Mouse (Mus musculus): Measurements from ENCODE around the gene Dgki. TPM values are rescaled to one million over a fixed set of nuclear protein-coding genes. Genes with fewer than 3 reads are reported as not detected.

The Dgki gene
- polyA plus RNA-seq, 1 experiment from 2014 or later = 7.0 TPM

- Histone ChIP-seq H3K4me2 (no peak overlapping the region), H3K27me3 (no peaks in the 10 kb centered on the region), H3K27ac (replicated peaks) (peak overlapping the region; percentile 13; the same call in 1 of the 2 replicates), H3K9me3 (no peaks in the 10 kb centered on the region), H3K4me3 (no peak overlapping the region), H3K4me1 (replicated peaks) (0 out of 2 replicates have a peak, but pooled peaks cover 3% of the 10 kb centered on the region), H3K9ac (no peak overlapping the region), H3K36me3 (no peaks in the 10 kb centered on the region)
- no peak for ATAC-seq (ENCODE audit: low FRiP score, low read depth)
- 71% methylated on average over 5 of the region's 5 CpGs for WGBS
These were observed 408.2 kb downstream of the Dgki start for GRCm38 (mm10) chr6:36891820-36892219.

GRCm38 (mm10) chr6:36890776-36891175, 409.2 kb downstream of the Dgki start:
- no peak overlapping the region for H3K27ac ChIP-seq (replicated peaks)
- no peaks in the 10 kb centered on the region for H3K27me3 ChIP-seq

GRCm38 (mm10) chr6:36890296-36890695, 409.7 kb downstream of the Dgki start:
- Histone ChIP-seq H3K4me1 (replicated peaks) (0 out of 2 replicates have a peak, but pooled peaks cover 3% of the 10 kb centered on the region), H3K27ac (replicated peaks) (peak overlapping the region; percentile 9; the same call in 1 of the 2 replicates), H3K4me3 (no peak overlapping the region), H3K9me3 (no peaks in the 10 kb centered on the region), H3K27me3 (no peaks in the 10 kb centered on the region), H3K36me3 (no peaks in the 10 kb centered on the region), H3K9ac (no peak overlapping the region), H3K4me2 (no peak overlapping the region)
- ATAC-seq (ENCODE audit: low FRiP score, low read depth) = no peak
- 7% methylated on average over 5 of the region's 5 CpGs for WGBS

More at GRCm38 (mm10) chr6:36890776-36891175, 409.2 kb downstream of the Dgki start:
- no peak overlapping the region for H3K4me3 ChIP-seq
- no peak overlapping the region for H3K9ac ChIP-seq
- H3K9me3 ChIP-seq = no peaks in the 10 kb centered on the region
- no peaks in the 10 kb centered on the region for H3K36me3 ChIP-seq
- H3K4me1 ChIP-seq (replicated peaks) = 0 out of 2 replicates have a peak, but pooled peaks cover 3% of the 10 kb centered on the region
- 42% methylated on average over 2 of the region's 2 CpGs for WGBS
- ATAC-seq (ENCODE audit: low FRiP score, low read depth) = no peak
- H3K4me2 ChIP-seq = no peak overlapping the region

DNA sequence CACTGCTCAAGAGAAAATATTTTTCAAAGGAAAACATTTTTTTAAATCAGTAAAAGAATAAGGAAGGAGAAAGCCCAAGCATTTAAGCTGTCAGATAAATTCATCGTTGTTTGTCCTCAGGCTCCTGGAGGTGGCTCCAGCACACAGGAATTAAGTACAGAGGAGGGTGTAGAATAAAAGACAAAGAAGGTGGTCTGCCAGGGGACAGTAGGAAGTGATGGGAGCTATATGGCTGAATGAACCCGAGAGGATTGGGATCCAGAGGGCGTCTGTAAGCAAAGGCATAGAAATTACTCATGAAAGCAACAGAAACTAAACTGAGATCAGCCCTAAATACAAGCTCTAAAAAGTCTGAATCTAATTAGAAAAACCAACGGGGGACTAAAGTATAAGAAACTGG, 418.7 kb downstream of the Dgki start:
- peak; percentile 74 for ATAC-seq (ENCODE audit: low FRiP score, low read depth)
- Histone ChIP-seq H3K36me3 (no peaks in the 10 kb centered on the region), H3K27ac (replicated peaks) (peak overlapping the region; percentile 58), H3K4me1 (replicated peaks) (peaks cover 20% of the 10 kb centered on the region), H3K27me3 (no peaks in the 10 kb centered on the region), H3K4me2 (peak overlapping the region; percentile 11; the same call in 1 of the 2 replicates), H3K4me3 (no peak overlapping the region), H3K9ac (no peak overlapping the region), H3K9me3 (no peaks in the 10 kb centered on the region)
- 14% methylated on average over 4 of the region's 4 CpGs for WGBS

- ATAC-seq (ENCODE audit: low FRiP score, low read depth) = peak; percentile 84
- H3K27me3 ChIP-seq = no peaks in the 10 kb centered on the region
- H3K4me2 ChIP-seq = peak overlapping the region; percentile 11
- H3K4me3 ChIP-seq = no peak overlapping the region
- peak overlapping the region; percentile 58 for H3K27ac ChIP-seq (replicated peaks)
- H3K9ac ChIP-seq = no peak overlapping the region
- H3K36me3 ChIP-seq = no peaks in the 10 kb centered on the region
- H3K9me3 ChIP-seq = no peaks in the 10 kb centered on the region
- peaks cover 20% of the 10 kb centered on the region for H3K4me1 ChIP-seq (replicated peaks)
- 11% methylated on average over 7 of the region's 7 CpGs for WGBS
These were observed 419.2 kb downstream of the Dgki start for GRCm38 (mm10) chr6:36880643-36881263.

DNA sequence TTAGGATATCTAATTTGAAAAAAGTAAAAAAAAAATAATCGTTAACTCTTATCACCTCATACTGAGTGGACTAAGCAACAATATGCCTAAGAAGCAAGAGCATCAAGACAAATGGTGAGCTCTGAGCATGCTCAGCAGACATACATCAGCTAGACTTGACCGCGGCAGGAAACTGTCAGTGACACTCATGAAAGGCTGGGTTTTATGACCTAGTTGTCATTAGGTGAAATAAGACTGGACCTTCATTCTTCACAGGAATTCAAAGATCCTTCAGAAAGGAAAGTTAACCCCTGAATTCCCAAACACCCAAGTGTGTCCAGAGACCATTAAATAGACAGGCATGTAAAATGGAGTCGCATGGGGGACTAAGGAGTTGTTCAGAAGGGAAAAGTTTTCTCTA, 422.6 kb downstream of the Dgki start:
- no peak overlapping the region for H3K4me2 ChIP-seq
- H3K4me3 ChIP-seq = no peak overlapping the region
- peaks cover 20% of the 10 kb centered on the region for H3K4me1 ChIP-seq (replicated peaks)
- no peak overlapping the region for H3K27ac ChIP-seq (replicated peaks)
- no peaks in the 10 kb centered on the region for H3K36me3 ChIP-seq
- no peaks in the 10 kb centered on the region for H3K27me3 ChIP-seq
- 69% methylated on average over 4 of the region's 4 CpGs for whole genome bisulfite sequencing
- no peaks in the 10 kb centered on the region for H3K9me3 ChIP-seq
- H3K9ac ChIP-seq = no peak overlapping the region
- no peak for ATAC-seq (ENCODE audit: low FRiP score, low read depth)

- H3K4me3 ChIP-seq = no peak overlapping the region
- H3K27ac ChIP-seq (replicated peaks) = no peak overlapping the region
- no peaks in the 10 kb centered on the region for H3K9me3 ChIP-seq
- no peak overlapping the region for H3K4me2 ChIP-seq
- no peak overlapping the region for H3K9ac ChIP-seq
- H3K27me3 ChIP-seq = no peaks in the 10 kb centered on the region
- no peak for ATAC-seq (ENCODE audit: low FRiP score, low read depth)
- H3K4me1 ChIP-seq (replicated peaks) = peaks cover 16% of the 10 kb centered on the region
- no peaks in the 10 kb centered on the region for H3K36me3 ChIP-seq
- WGBS = 73% methylated on average over 4 of the region's 4 CpGs
These were observed 423.6 kb downstream of the Dgki start for GRCm38 (mm10) chr6:36876426-36876825.

- WGBS = 36% methylated on average over 5 of the region's 5 CpGs
These were observed 424.1 kb downstream of the Dgki start for GRCm38 (mm10) chr6:36875926-36876325.

GRCm38 (mm10) chr6:36872876-36873275, 427.1 kb downstream of the Dgki start:
- Histone ChIP-seq H3K4me2 (no peak overlapping the region), H3K4me3 (no peak overlapping the region), H3K9me3 (no peaks in the 10 kb centered on the region), H3K9ac (no peak overlapping the region), H3K27ac (replicated peaks) (no peak overlapping the region), H3K27me3 (no peaks in the 10 kb centered on the region), H3K36me3 (no peaks in the 10 kb centered on the region), H3K4me1 (replicated peaks) (peaks cover 6% of the 10 kb centered on the region)
- WGBS = 87% methylated on average over 3 of the region's 3 CpGs
- ATAC-seq (ENCODE audit: low FRiP score, low read depth) = no peak

More at GRCm38 (mm10) chr6:36875926-36876325, 424.1 kb downstream of the Dgki start:
- Histone ChIP-seq H3K4me3 (no peak overlapping the region), H3K4me2 (no peak overlapping the region), H3K36me3 (no peaks in the 10 kb centered on the region), H3K9ac (no peak overlapping the region), H3K27me3 (no peaks in the 10 kb centered on the region), H3K9me3 (no peaks in the 10 kb centered on the region), H3K4me1 (replicated peaks) (peaks cover 11% of the 10 kb centered on the region), H3K27ac (replicated peaks) (no peak overlapping the region)
- ATAC-seq (ENCODE audit: low FRiP score, low read depth) = no peak

DNA sequence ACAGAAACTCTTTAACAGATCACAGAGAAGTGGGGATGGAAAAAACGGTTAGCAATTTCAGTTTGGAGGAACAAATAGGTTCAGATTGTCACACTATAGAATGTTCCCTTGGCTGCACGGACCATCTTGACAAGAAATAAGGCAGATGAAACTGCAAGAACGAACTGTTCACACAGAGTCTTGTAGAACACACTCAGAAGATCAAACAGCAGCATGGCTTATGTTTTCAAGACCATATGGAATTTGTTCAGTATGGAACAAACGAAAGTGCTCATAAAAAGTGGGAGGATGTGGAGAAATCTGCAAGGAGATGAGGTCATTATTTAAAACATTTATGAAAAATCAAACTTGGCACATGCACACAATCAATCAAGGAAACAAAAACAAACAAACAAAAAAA, 431.8 kb downstream of the Dgki start:
- Histone ChIP-seq H3K4me1 (replicated peaks) (no peaks in the 10 kb centered on the region), H3K27ac (replicated peaks) (no peak overlapping the region), H3K27me3 (no peaks in the 10 kb centered on the region), H3K4me3 (no peak overlapping the region), H3K9me3 (no peaks in the 10 kb centered on the region), H3K9ac (no peak overlapping the region), H3K4me2 (no peak overlapping the region), H3K36me3 (no peaks in the 10 kb centered on the region)
- ATAC-seq (ENCODE audit: low FRiP score, low read depth) = no peak
- 82% methylated on average over 4 of the region's 4 CpGs for WGBS

DNA sequence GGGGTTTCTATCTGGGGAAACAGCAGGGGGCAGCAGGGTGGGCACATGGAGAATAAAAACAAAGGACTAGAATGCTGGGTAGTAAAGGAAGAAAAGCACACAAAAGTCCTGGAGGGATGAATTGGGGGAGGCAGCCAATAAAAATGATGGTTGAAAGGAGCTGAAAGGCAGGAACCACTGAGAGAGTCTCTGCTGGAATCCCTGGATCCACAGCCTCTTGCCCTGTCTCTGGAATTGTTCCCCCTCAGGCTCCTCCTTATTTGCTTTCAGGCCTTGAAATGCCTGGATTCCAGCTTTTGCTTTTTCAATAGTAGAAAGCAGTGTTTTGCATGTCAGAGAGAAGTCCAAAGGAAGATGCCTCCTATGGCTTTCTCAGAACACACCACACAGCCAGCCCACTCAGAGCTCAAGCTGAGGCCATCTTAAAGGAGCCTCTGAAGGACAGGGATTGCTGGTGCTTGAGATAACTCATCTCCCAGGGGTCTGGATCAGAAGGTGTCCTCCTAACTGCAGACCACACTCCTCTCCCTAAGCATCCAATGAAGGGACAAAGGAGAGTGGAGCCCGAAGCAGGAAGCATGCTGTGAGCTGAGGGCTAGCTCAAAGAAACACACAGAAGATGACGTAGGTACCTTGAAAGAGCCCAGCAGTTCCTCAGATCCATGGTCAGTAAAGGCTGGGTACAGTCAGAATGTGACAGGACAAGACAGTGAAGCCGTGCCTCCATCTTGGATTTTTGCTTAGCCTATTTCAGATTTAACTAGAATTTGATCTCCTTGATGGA, 441.5 kb downstream of the Dgki start:
- Histone ChIP-seq H3K4me1 (replicated peaks) (peaks cover 13% of the 10 kb centered on the region; the same call in 1 of the 2 replicates), H3K27ac (replicated peaks) (peak overlapping the region; percentile 76), H3K4me3 (no peak overlapping the region), H3K9ac (no peak overlapping the region), H3K27me3 (no peaks in the 10 kb centered on the region), H3K4me2 (no peak overlapping the region), H3K36me3 (no peaks in the 10 kb centered on the region), H3K9me3 (no peaks in the 10 kb centered on the region)
- 20% methylated on average over 3 of the region's 3 CpGs for WGBS
- peak; percentile 61; the same call in 1 of the 2 replicates for ATAC-seq (ENCODE audit: low FRiP score, low read depth)

DNA sequence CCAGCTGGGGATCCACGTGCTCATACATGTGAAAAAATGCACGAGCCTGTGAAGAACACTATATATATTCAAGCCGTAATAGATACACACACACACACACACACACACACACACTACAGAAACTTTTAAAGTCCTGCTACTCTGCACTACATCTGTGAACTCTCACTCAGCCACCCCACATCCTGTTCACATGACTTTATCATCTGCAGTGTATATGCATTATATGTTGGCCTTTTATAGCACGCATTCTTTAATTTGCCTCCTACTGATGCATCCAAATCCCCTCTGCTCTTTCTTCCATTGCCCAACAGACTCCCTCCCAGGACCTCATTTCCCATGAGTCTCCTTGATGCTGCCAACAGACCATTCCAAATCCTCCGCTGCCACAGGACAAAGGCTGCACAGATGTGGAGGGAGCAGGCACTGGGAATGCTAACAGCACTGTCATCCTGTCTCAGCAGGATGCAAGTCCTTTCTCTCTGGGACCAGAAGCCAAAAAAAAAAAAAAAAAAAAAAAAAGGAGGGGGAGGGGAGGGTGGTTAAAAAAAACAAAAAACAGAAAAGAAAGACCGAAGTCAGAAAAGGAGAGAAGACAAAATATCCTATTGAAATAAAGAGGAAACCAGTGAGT, 442.2 kb downstream of the Dgki start:
- Histone ChIP-seq H3K4me1 (replicated peaks) (peaks cover 13% of the 10 kb centered on the region; the same call in 1 of the 2 replicates), H3K27ac (replicated peaks) (peak overlapping the region; percentile 76)
- ATAC-seq (ENCODE audit: low FRiP score, low read depth) = peak; percentile 85; the same call in 1 of the 2 replicates

More for the DNA sequence above, 442.2 kb downstream of the Dgki start:
- H3K36me3 ChIP-seq = no peaks in the 10 kb centered on the region
- no peaks in the 10 kb centered on the region for H3K9me3 ChIP-seq
- WGBS = 13% methylated on average over 6 of the region's 6 CpGs
- H3K4me2 ChIP-seq = no peak overlapping the region
- no peak overlapping the region for H3K4me3 ChIP-seq
- H3K9ac ChIP-seq = no peak overlapping the region
- no peaks in the 10 kb centered on the region for H3K27me3 ChIP-seq

Measured in hindbrain, embryonic 15.5 days (tissue).